Mouse (Mus musculus) neural tube, embryonic 13.5 days (tissue): ENCODE measurements around the gene Ppp1r14c. TPM values are rescaled to one million over a fixed set of nuclear protein-coding genes. Genes with fewer than 3 reads are reported as not detected.
A peak's percentile ranks its signal among the peaks of the same experiment; 100 is the strongest.
"Not testable (repeated sequence)": the region's sequence is repeated elsewhere in the genome, so short reads cannot be mapped to it uniquely, and the experiment has no call there.

Source experiments
- ATAC-seq: fragments of 200-750 bp; cut with Nextera tagmentation; 2 replicates; pipeline ENCODE4 v1.8.0; 2017; ENCODE audit warnings: low read depth, mild to moderate bottlenecking, moderate TSS enrichment, moderate library complexity
- H3K27ac ChIP-seq: fragments of 300-500 bp; sonication (generic); replicated peaks from 2 replicates; pipeline ENCODE4 v1.5.1; 2015; ENCODE audit warnings: moderate library complexity, mild to moderate bottlenecking, inconsistent platforms
- H3K27me3 ChIP-seq: fragments of 300-500 bp; sonication (generic); 2 replicates; pipeline ENCODE4 v1.6.1; 2015; ENCODE audit warnings: mild to moderate bottlenecking, inconsistent platforms
- H3K36me3 ChIP-seq: fragments of 300-500 bp; sonication (generic); 2 replicates; pipeline ENCODE4 v1.6.1; 2015; ENCODE audit warnings: mild to moderate bottlenecking, inconsistent platforms
- H3K4me1 ChIP-seq: fragments of 300-500 bp; sonication (generic); replicated peaks from 2 replicates; pipeline ENCODE4 v1.6.1; 2015; ENCODE audit warnings: inconsistent platforms
- H3K4me2 ChIP-seq: fragments of 300-500 bp; sonication (generic); 2 replicates; pipeline ENCODE4 v1.6.1; 2015; ENCODE audit warnings: inconsistent platforms, mild to moderate bottlenecking, moderate library complexity
- H3K4me3 ChIP-seq: fragments of 300-500 bp; sonication (generic); 2 replicates; pipeline ENCODE4 v1.5.1; 2015; ENCODE audit warnings: mild to moderate bottlenecking, inconsistent platforms
- H3K9ac ChIP-seq: fragments of 300-500 bp; sonication (generic); 2 replicates; pipeline ENCODE4 v1.6.1; 2015; ENCODE audit warnings: moderate library complexity, mild to moderate bottlenecking, inconsistent platforms
- H3K9me3 ChIP-seq: fragments of 300-500 bp; sonication (generic); 2 replicates; pipeline ENCODE4 v1.6.1; 2016; ENCODE audit warnings: inconsistent platforms
- WGBS: fragments of 180-500 bp; shearing (Covaris S2); methylation state at CpG from one replicate; pipeline ENCODE4 v1.1.7; 2015; 5-methylcytosine and 5-hydroxymethylcytosine counted together
- polyA plus RNA-seq: library from polyadenylated mRNA; unstranded; fragments of >200 nt; fragmentation: Nextera tagmentation; extraction: Ambion mirVana; gene quantifications from 2 replicates; pipeline ENCODE4 v1.2.1, GENCODE M21; 2015

The Ppp1r14c gene
- polyA plus RNA-seq, 1 experiment from 2014 or later = 47.1 TPM

DNA sequence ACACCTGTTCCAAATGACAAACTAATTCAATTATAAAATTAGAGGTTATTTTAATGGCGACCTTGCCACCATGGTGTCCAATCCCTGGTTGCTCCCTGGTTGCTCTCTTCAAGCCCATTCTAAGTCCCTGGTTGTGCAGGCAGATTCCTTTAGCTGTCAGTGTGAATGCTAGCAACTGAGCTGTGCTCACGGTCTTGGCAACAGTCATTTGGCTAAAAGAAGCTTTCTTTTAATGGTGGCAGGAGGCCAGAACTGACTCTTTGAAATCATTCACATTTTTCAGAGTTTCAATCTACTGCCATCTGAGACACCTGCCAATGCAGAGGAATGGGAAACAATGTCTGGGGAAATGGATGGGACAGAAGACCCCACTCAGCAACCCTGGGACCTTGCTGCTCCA is 130.9 kb downstream of the Ppp1r14c start:
- H3K4me3 ChIP-seq = no peak overlapping the region
- H3K9ac ChIP-seq = no peak overlapping the region
- no peaks in the 10 kb centered on the region for H3K27me3 ChIP-seq
- no peak overlapping the region for H3K4me2 ChIP-seq
- peaks cover 3% of the 10 kb centered on the region; the same call in 1 of the 2 replicates for H3K9me3 ChIP-seq
- H3K27ac ChIP-seq = no peak overlapping the region
- no peak for ATAC-seq
- H3K36me3 ChIP-seq = no peaks in the 10 kb centered on the region
- no peaks in the 10 kb centered on the region for H3K4me1 ChIP-seq
- 64% methylated on average over 2 of the region's 2 CpGs for WGBS

DNA sequence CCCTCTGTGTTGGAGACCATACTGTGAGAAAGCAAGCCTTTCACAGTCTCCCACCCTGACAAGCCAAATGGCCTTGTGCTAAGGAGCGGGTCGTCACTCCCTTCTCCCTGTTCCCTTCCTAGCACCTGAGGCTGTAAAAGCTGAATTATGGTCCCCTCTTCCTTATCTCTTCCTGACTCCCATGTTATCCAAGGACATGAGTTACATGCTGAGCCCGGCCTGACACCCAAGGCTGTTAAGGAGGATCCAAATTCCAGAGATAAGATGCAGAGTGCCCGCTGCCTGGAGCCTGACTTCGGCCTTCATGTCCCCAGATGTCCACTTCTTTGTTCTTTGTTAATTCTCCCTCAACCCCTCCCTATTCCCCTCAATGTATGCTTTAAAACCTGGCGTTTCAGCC is 135.0 kb downstream of the Ppp1r14c start:
- not testable (repeated sequence) for H3K36me3 ChIP-seq, H3K4me1 ChIP-seq, H3K4me3 ChIP-seq, H3K4me2 ChIP-seq, ATAC-seq, H3K27ac ChIP-seq, H3K9me3 ChIP-seq, H3K27me3 ChIP-seq, H3K9ac ChIP-seq
- WGBS = 90% methylated on average over 6 of the region's 6 CpGs

DNA sequence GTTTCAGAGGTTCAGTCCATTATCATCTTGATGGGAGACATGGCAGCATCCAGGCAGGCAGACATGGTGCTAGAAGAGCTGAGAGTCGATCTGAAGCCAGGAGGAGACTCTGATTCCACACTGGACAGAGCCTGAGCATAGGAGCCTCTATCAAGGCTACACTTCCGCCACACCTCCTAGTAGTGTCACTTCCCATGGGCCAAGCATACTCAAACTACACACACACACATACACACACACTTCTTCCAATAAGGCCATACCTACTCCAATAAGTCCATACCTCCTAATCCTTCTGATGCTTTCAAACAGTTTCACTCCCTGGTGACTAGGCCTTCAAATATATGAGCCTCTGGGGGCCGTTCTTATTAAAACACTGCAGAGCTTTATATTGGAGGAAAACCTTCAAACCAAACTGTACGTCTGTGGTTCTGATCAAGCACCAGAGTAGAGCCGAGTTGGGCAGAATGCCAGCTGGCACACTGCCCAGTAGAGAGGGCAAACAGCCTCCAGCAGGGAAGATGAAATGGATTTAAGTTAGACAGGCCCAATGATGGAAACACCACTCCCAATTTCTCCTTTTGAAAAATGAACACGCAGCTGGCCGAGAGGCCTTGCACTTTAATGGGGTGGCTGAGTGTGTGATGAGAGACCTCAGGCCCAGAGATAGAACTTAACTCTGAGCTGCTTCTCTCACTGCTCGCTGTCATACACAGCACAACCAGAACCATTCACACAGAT is 141.8 kb downstream of the Ppp1r14c start:
- Histone ChIP-seq H3K27ac (peak overlapping the region; percentile 33; the same call in 1 of the 2 replicates), H3K27me3 (no peaks in the 10 kb centered on the region), H3K4me3 (no peak overlapping the region), H3K4me1 (peaks cover 27% of the 10 kb centered on the region), H3K9me3 (no peaks in the 10 kb centered on the region), H3K4me2 (no peak overlapping the region), H3K9ac (no peak overlapping the region), H3K36me3 (no peaks in the 10 kb centered on the region)
- ATAC-seq = peak; percentile 81
- WGBS = 50% methylated on average over 8 of the region's 8 CpGs

DNA sequence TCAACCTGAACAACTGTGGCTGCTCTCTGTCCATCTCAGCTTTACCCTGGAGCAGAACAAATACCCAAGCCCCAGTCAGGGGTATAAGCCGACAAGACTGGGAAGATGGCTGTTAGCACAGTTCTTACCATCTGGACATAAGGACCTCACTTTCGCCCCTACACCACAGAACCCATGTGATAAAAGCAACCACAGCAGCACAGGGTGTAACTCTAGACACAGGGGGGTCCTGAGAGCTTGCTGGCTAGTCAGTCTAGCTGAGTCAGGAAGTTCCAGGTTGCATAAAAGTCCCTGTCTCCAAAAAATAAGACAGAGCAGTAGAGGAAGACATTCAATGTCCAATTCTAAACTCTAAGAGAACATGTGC is 142.3 kb downstream of the Ppp1r14c start:
- no peaks in the 10 kb centered on the region for H3K9me3 ChIP-seq
- 0 out of 2 replicates have a peak, but pooled peaks have one; percentile 16 for ATAC-seq
- H3K4me3 ChIP-seq = no peak overlapping the region
- no peak overlapping the region for H3K9ac ChIP-seq
- H3K4me1 ChIP-seq = peaks cover 27% of the 10 kb centered on the region
- 53% methylated on average over 2 of the region's 2 CpGs for WGBS
- no peak overlapping the region for H3K4me2 ChIP-seq
- H3K27ac ChIP-seq = peak overlapping the region; percentile 33; the same call in 1 of the 2 replicates
- H3K36me3 ChIP-seq = no peaks in the 10 kb centered on the region
- H3K27me3 ChIP-seq = no peaks in the 10 kb centered on the region

DNA sequence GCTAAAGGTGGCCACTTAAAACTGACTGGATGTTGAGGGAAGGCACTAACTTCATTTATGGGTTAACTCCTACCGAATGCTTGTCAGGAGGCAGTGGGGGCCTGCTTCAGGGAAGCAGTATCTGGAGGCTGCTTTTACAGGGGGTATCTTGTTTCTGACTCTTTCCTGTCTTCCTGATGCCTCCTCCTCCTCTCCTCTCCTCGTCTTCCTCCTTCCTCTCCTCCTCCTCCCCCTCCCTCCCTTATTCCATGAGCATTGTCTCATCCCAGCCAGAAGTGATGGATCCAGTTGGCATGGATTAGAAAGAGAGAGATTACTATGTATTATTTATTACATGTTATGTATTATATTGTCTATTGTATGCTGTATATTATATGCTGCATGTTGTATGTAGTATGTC is 142.9 kb downstream of the Ppp1r14c start:
- H3K4me2 ChIP-seq = no peak overlapping the region
- no peak for ATAC-seq
- no peaks in the 10 kb centered on the region for H3K27me3 ChIP-seq
- H3K9ac ChIP-seq = no peak overlapping the region
- 57% methylated on average over 2 of the region's 2 CpGs for WGBS
- no peak overlapping the region for H3K27ac ChIP-seq
- no peak overlapping the region for H3K4me3 ChIP-seq
- peaks cover 27% of the 10 kb centered on the region for H3K4me1 ChIP-seq
- no peaks in the 10 kb centered on the region for H3K36me3 ChIP-seq
- H3K9me3 ChIP-seq = no peaks in the 10 kb centered on the region

DNA sequence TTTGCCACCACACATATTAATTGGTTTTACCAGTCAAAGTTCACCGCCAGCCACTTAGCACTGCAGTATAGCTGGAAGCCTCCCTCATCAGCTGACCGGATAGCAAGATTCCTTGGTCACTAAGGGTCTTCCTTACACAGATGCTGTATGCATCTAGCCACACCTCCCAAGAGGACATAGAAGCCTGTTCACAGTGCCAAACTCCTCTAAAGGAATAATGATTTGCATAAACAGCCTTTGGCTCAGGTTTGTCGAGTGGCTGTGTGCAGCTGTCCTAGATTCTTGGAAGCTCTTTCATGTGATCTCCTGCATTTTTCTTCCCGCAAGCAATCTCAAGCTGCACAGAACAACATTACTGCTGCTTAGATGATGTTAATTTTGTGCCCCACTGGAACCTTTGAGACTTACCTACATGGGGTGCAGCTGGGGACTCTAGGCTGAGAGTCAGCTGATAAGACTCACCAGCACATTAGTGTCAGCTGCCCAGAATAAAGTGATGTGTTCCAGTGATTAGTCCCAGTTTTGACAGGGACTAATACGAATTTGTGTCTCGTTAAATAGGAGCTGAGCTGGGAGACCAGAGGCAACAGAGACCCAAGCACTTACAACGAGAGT is 143.9 kb downstream of the Ppp1r14c start:
- H3K36me3 ChIP-seq = no peaks in the 10 kb centered on the region
- no peak overlapping the region for H3K4me3 ChIP-seq
- H3K4me1 ChIP-seq = peaks cover 27% of the 10 kb centered on the region
- H3K27me3 ChIP-seq = no peaks in the 10 kb centered on the region
- no peak for ATAC-seq
- WGBS = 64% methylated on average over 7 of the region's 7 CpGs
- no peaks in the 10 kb centered on the region for H3K9me3 ChIP-seq
- H3K27ac ChIP-seq = no peak overlapping the region
- H3K4me2 ChIP-seq = no peak overlapping the region
- H3K9ac ChIP-seq = no peak overlapping the region

DNA sequence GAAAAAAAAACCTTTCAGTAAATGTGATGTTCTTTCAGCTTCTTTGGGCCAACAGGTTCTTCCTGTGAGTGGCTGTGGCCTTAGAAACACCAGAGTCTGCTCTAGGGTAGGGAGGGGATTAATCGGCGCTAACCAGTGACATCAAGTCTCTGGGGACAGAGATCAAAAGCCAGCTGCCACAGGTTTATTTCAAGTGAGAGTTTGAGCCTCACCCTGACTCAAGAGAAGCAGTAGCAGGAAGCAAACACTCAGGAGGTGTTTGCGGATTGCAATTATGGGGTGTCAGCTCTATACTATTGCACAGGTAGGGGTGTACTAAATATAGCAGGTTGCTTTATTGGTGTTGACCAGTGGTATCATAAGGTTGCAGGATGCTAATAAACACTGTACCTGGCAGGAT is 144.6 kb downstream of the Ppp1r14c start:
- Histone ChIP-seq H3K4me2 (no peak overlapping the region), H3K27me3 (no peaks in the 10 kb centered on the region), H3K9ac (no peak overlapping the region), H3K4me1 (peaks cover 27% of the 10 kb centered on the region), H3K4me3 (no peak overlapping the region), H3K9me3 (no peaks in the 10 kb centered on the region), H3K27ac (no peak overlapping the region), H3K36me3 (no peaks in the 10 kb centered on the region)
- no peak for ATAC-seq
- 79% methylated on average over 3 of the region's 3 CpGs for WGBS

DNA sequence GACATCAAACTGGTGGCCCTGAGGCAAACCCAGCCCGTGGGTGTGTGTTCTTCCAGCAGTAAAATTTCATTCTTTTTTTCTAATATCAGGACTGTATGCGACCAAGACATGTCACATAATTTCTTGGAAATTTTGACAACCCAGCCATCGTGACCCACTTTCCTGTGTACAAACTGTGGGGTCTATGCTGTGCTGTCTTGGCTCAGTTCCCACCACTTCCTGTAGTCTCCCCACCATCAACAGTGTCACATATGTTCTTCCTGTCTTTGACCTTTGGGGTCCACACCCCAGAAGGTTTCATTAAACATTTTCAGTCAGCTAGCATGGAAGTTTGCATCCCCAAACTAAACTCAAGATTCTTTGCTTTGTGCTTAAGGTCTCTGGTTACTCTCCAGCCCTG is 145.5 kb downstream of the Ppp1r14c start:
- 68% methylated on average over 3 of the region's 3 CpGs for WGBS
- no peak overlapping the region for H3K9ac ChIP-seq
- no peaks in the 10 kb centered on the region for H3K9me3 ChIP-seq
- H3K27me3 ChIP-seq = no peaks in the 10 kb centered on the region
- no peaks in the 10 kb centered on the region for H3K36me3 ChIP-seq
- H3K27ac ChIP-seq = no peak overlapping the region
- ATAC-seq = no peak
- no peak overlapping the region for H3K4me2 ChIP-seq
- H3K4me3 ChIP-seq = no peak overlapping the region
- peaks cover 27% of the 10 kb centered on the region for H3K4me1 ChIP-seq

DNA sequence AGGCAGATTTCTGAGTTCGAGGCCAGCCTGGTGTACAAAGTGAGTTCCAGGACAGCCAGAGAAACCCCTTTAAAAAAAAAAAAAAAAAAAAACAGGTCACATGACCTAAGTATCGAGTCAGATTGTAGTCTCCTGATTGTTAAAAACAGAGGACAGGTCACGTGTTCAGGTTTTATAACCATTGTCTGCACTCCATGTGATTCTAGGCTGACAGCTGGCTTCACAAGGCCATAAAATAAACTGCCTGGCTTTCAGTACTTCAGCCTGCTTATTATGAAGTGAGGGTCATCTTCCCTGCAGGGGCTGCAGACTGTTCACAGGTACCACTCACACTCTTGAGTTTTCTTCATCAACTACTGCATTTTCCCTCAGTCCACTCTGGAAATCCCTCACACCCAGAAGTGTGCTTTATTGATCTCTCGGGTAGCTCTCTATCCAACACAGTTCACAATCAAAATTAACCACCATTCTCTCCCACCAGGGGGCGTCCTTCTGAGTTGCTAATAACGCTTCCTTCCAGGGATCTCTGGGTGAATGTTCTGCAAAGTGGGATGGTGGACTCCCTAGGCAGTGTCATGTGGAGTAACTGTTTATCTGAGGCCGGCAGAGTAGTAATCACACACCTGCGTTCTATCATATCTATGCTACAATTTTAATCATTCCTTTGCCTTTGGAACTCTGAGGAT is 146.9 kb downstream of the Ppp1r14c start:
- Histone ChIP-seq H3K4me1 (peaks cover 22% of the 10 kb centered on the region), H3K4me2 (no peak overlapping the region), H3K9me3 (no peaks in the 10 kb centered on the region), H3K9ac (no peak overlapping the region), H3K27me3 (no peaks in the 10 kb centered on the region), H3K27ac (no peak overlapping the region), H3K36me3 (no peaks in the 10 kb centered on the region), H3K4me3 (no peak overlapping the region)
- WGBS = 72% methylated on average over 8 of the region's 8 CpGs
- ATAC-seq = no peak

DNA sequence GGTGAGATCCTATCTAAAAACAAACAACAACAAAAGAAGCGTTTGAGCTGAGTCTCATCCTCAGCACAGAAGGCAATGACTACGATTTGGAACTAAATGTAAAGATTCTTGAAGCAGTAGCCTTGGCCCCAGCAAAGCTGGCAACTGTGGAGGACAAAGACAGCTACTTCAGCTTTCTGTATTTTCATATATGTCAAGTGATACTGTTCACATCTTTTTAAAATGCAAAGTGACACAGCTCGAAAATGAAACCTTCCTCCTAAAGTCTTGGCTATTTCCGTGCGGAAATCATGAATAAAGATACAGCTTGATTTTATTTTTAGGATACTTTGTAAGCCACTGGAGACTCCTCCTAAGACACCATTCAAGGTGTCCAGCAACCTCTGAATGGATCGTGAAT is 148.1 kb downstream of the Ppp1r14c start:
- Histone ChIP-seq H3K36me3 (no peaks in the 10 kb centered on the region), H3K9me3 (no peaks in the 10 kb centered on the region), H3K4me1 (peaks cover 12% of the 10 kb centered on the region), H3K9ac (no peak overlapping the region), H3K27ac (no peak overlapping the region), H3K27me3 (no peaks in the 10 kb centered on the region), H3K4me2 (no peak overlapping the region), H3K4me3 (no peak overlapping the region)
- ATAC-seq = no peak
- WGBS = 81% methylated on average over 6 of the region's 6 CpGs
